Mouse (Mus musculus) myocyte (in vitro differentiated cells): ENCODE results near the gene Mbnl2.

Experiments used
- CEBPB ChIP-seq: IDR thresholded peaks from 2 replicates; pipeline ENCODE4 v1.6.1; 2011; ENCODE audit warnings: mild to moderate bottlenecking, moderate library complexity; ENCODE audit not compliant: poor library complexity, insufficient read depth, severe bottlenecking
- E2F4 ChIP-seq: IDR thresholded peaks from one replicate; pipeline ENCODE4 v1.6.1; 2011; ENCODE audit warnings: mild to moderate bottlenecking, control low read depth, moderate library complexity; ENCODE audit not compliant: insufficient read depth
- POLR2A ChIP-seq: IDR thresholded peaks from one replicate; pipeline ENCODE4 v1.6.1; 2011; ENCODE audit warnings: low read depth, mild to moderate bottlenecking, control low read depth, moderate library complexity; ENCODE audit not compliant: insufficient read length
- POLR2AphosphoS2 ChIP-seq: IDR thresholded peaks from one replicate; pipeline ENCODE4 v1.6.1; 2011; ENCODE audit warnings: low read depth, control low read depth; ENCODE audit not compliant: insufficient read length
- REST ChIP-seq: IDR thresholded peaks from one replicate; pipeline ENCODE4 v1.6.1; 2011; ENCODE audit warnings: mild to moderate bottlenecking, control low read depth, moderate library complexity; ENCODE audit not compliant: insufficient read depth, insufficient read length
- SRF ChIP-seq: IDR thresholded peaks from one replicate; pipeline ENCODE4 v1.6.1; 2011; ENCODE audit warnings: low read depth; ENCODE audit not compliant: control insufficient read depth, insufficient read length
- TCF12 ChIP-seq: IDR thresholded peaks from one replicate; pipeline ENCODE4 v1.6.1; 2011; ENCODE audit warnings: mild to moderate bottlenecking, control low read depth; ENCODE audit not compliant: poor library complexity, insufficient read depth, severe bottlenecking
- USF1 ChIP-seq: IDR thresholded peaks from one replicate; pipeline ENCODE4 v1.6.1; 2011; ENCODE audit warnings: low read depth, mild to moderate bottlenecking, control low read depth, moderate library complexity

DNA sequence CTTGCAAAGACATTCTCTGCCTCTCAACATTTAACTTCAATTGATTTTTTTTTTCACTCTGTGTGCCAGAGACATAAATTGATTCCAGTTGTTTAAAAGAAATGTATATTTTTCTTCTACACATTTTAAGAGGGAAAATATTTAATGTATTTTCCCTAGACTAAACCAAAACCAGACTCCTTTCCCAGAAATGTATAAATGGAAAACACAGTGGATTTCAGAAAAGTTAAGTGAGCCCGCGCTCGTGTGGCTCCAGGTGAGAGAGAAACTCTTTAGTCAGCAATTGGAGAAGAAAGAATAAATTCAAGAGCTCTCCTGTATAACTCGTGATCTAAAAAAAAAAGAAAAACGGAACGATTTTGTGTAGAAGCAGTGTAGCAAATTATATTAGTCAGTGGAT, 79.1 kb downstream of the Mbnl2 start:
- TF ChIP-seq CEBPB: no peak
- TF ChIP-seq POLR2A: no peak
- TF ChIP-seq E2F4: no peak
- no peak for TF ChIP-seq SRF
- no peak for TF ChIP-seq USF1
- no peak for TF ChIP-seq TCF12
- TF ChIP-seq REST: no peak
- TF ChIP-seq POLR2AphosphoS2: no peak
